Mouse (Mus musculus) NIH3T3 (cell line): ENCODE measurements at regions not wholly inside any gene's neighbourhood (a gene's known extent, or its start where the extent isn't known, plus 50 kb on each side); places are given as distances from the start of the nearest gene placed in this dataset.

Experiments
- DNase-seq: peaks from one replicate; pipeline ENCODE4 v3.0.0-alpha.2; 2012; ENCODE audit warnings: low read depth

- DNase-seq: no peak
These were observed 442.4 kb downstream of the Ppargc1a start for GRCm38 (mm10) chr5:51125091-51125490.

GRCm38 (mm10) chr5:51110006-51110405 lies 457.5 kb downstream of the Ppargc1a start:
- DNase-seq: no peak

- no peak for DNase-seq
These were observed 458.8 kb downstream of the Ppargc1a start for GRCm38 (mm10) chr5:51108737-51109136.

GRCm38 (mm10) chr5:51108181-51108580 lies 459.3 kb downstream of the Ppargc1a start:
- peak; percentile 52 for DNase-seq

- DNase-seq: no peak
These were observed 467.6 kb downstream of the Ppargc1a start for GRCm38 (mm10) chr5:51099902-51100301.

GRCm38 (mm10) chr5:51072674-51073468 lies 494.7 kb downstream of the Ppargc1a start:
- no peak for DNase-seq

GRCm38 (mm10) chr5:51072146-51072545 lies 495.4 kb downstream of the Ppargc1a start:
- DNase-seq: no peak

GRCm38 (mm10) chr5:51069668-51070067 lies 497.9 kb downstream of the Ppargc1a start:
- no peak for DNase-seq

GRCm38 (mm10) chr5:51045872-51046271 lies 521.7 kb downstream of the Ppargc1a start:
- peak; percentile 45 for DNase-seq

GRCm38 (mm10) chr5:51041541-51042217 lies 525.8 kb downstream of the Ppargc1a start:
- DNase-seq: peak; percentile 63

- no peak for DNase-seq
These were observed 526.6 kb downstream of the Ppargc1a start for GRCm38 (mm10) chr5:51040926-51041325.

GRCm38 (mm10) chr5:51040463-51040862 lies 527.1 kb downstream of the Ppargc1a start:
- DNase-seq: peak; percentile 22

- DNase-seq: peak; percentile 27
These were observed 527.8 kb downstream of the Ppargc1a start for GRCm38 (mm10) chr5:51039713-51040178.

GRCm38 (mm10) chr5:51036450-51036990 lies 531.0 kb downstream of the Ppargc1a start:
- DNase-seq: no peak

- no peak for DNase-seq
These were observed 538.6 kb downstream of the Ppargc1a start for GRCm38 (mm10) chr5:51028966-51029365.

GRCm38 (mm10) chr5:50990822-50991537 lies 576.5 kb downstream of the Ppargc1a start:
- peak; percentile 39 for DNase-seq
